Mouse (Mus musculus) heart, embryonic 12.5 days (tissue): ENCODE data around the gene Kalrn. TPM values are rescaled to one million over a fixed set of nuclear protein-coding genes. Genes with fewer than 3 reads are reported as not detected.

Experiments
- ATAC-seq: fragments of 200-750 bp; cut with Nextera tagmentation; 2 replicates; pipeline ENCODE4 v1.8.0; 2017; ENCODE audit warnings: moderate TSS enrichment, moderate library complexity; ENCODE audit not compliant: insufficient number of reproducible peaks, low FRiP score
- H3K27ac ChIP-seq: fragments of 300-500 bp; sonication (generic); 2 replicates; pipeline ENCODE4 v1.5.1; 2016; ENCODE audit warnings: mild to moderate bottlenecking, moderate library complexity; ENCODE audit not compliant: poor library complexity, severe bottlenecking
- H3K27me3 ChIP-seq: fragments of 300-500 bp; sonication (generic); replicated peaks from 2 replicates; pipeline ENCODE4 v1.6.1; 2016; ENCODE audit warnings: mild to moderate bottlenecking, moderate library complexity
- H3K36me3 ChIP-seq: fragments of 300-500 bp; sonication (generic); 2 replicates; pipeline ENCODE4 v1.6.1; 2016; ENCODE audit warnings: mild to moderate bottlenecking, moderate library complexity
- H3K4me1 ChIP-seq: fragments of 300-500 bp; sonication (generic); replicated peaks from 2 replicates; pipeline ENCODE4 v1.6.1; 2016; ENCODE audit warnings: mild to moderate bottlenecking
- H3K4me2 ChIP-seq: fragments of 300-500 bp; sonication (generic); 2 replicates; pipeline ENCODE4 v1.6.1; 2016; ENCODE audit warnings: mild to moderate bottlenecking, moderate library complexity
- H3K4me3 ChIP-seq: fragments of 300-500 bp; sonication (generic); 2 replicates; pipeline ENCODE4 v1.5.1; 2016; ENCODE audit warnings: mild to moderate bottlenecking
- H3K9ac ChIP-seq: fragments of 300-500 bp; sonication (generic); 2 replicates; pipeline ENCODE4 v1.6.1; 2016; ENCODE audit warnings: mild to moderate bottlenecking, moderate library complexity
- H3K9me3 ChIP-seq: fragments of 300-500 bp; sonication (generic); replicated peaks from 2 replicates; pipeline ENCODE4 v1.6.1; 2016; ENCODE audit warnings: mild to moderate bottlenecking, moderate library complexity
- WGBS: fragments of 180-500 bp; shearing (Covaris S2); methylation state at CpG from one replicate; pipeline ENCODE4 v1.1.7; 2016; 5-methylcytosine and 5-hydroxymethylcytosine counted together
- polyA plus RNA-seq: library from polyadenylated mRNA; unstranded; fragments of >200 nt; fragmentation: Nextera tagmentation; extraction: Ambion mirVana; gene quantifications from 2 replicates; pipeline ENCODE4 v1.2.1, GENCODE M21; 2016

Kalrn gene
- polyA plus RNA-seq, 1 experiment from 2014 or later = 29.3 TPM

DNA sequence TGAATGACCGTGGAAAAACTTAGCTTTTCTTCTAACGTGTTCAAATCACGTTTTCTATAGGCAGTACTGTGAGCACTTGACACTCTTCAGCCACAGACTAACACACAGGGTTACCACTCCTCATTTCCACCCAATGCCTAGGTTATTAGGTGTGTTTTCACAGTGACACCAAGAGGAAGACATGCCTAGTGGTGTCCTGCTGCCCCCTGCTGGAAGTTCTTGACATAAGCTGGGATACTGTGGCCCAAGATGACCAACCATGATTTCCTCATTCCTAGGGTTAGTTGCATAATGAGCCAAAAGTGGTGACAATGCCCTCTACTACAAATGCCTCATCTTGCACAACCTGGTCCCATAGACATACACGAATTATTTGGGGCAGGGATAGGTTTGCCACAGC lies 622.5 kb downstream of the Kalrn start:
- Histone ChIP-seq H3K9ac (no peak overlapping the region), H3K4me3 (no peak overlapping the region), H3K4me2 (no peak overlapping the region), H3K9me3 (no peaks in the 10 kb centered on the region), H3K27me3 (no peaks in the 10 kb centered on the region), H3K36me3 (peaks cover 56% of the 10 kb centered on the region), H3K27ac (no peak overlapping the region), H3K4me1 (peaks cover 9% of the 10 kb centered on the region)
- WGBS = 30% methylated on average over 4 of the region's 4 CpGs
- ATAC-seq = peak; percentile 46; the same call in 1 of the 2 replicates

DNA sequence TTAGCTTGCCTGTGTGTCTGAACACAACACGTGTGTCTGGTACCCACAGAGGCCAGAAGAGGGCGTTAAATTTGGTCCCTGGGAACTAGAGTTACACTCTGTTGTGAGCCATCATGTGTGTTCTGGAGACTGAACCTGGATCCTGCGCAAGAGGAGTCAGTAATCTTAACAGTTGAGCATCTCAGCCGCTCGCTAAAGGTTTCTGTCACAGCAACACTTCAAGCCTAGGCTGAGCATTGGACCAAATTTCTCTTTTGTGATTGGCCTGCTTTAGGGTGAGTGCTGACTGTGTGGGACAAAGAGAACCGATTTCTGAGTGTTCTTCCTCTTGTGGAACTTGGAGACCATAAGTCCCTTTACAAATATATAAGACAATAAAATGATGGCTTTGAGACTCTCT lies 622.9 kb downstream of the Kalrn start:
- 75% methylated on average over 6 of the region's 6 CpGs for WGBS
- Histone ChIP-seq H3K27ac (no peak overlapping the region), H3K9me3 (no peaks in the 10 kb centered on the region), H3K27me3 (no peaks in the 10 kb centered on the region), H3K4me1 (peaks cover 14% of the 10 kb centered on the region), H3K4me3 (no peak overlapping the region), H3K4me2 (no peak overlapping the region), H3K36me3 (peaks cover 52% of the 10 kb centered on the region), H3K9ac (no peak overlapping the region)
- ATAC-seq = no peak

DNA sequence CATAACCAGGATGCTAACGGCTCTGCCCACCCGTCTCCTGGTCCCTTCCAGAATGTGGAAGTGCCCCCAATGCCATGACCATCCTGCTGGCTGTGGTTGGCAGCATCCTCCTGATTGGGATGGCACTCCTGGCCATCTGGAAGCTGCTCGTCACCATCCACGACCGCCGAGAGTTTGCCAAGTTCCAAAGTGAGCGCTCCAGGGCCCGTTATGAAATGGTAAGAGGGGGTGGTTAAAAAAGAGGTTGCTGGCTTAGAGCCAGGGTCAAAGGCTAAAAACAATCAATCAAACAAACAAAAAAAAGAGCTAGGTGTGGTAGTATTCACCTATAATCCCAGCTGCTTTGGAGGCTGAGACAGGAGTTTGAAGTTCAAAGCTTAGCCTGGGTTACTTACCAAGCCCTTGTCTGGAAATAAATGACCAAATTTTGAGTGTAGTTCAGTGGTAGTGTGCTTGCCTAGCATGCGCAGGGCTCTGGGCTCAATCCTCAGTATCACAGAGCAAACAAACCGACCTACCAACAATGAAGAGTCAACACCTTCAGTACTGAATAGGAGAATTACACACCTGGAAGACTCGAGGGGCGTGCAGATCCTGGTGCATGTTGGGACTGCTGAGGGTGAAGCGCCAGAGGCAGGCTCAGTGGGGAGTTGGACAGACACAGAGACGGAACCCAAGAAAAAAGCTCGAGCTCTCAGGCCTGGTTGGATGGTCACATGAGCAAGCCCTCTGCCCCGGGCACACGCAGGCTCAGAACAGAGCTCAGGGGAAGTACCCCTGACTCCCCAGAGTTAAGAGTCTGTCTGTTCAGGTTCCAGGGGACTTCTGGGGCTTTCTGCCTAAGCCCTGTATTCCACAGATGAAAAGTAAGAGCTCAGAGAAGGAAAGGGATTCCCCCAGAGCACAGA lies 625.4 kb downstream of the Kalrn start:
- Histone ChIP-seq H3K4me2 (no peak overlapping the region), H3K9me3 (no peaks in the 10 kb centered on the region), H3K27ac (no peak overlapping the region), H3K9ac (no peak overlapping the region), H3K4me3 (no peak overlapping the region), H3K4me1 (peaks cover 37% of the 10 kb centered on the region), H3K27me3 (no peaks in the 10 kb centered on the region), H3K36me3 (peaks cover 29% of the 10 kb centered on the region)
- ATAC-seq = no peak
- WGBS = 87% methylated on average over 17 of the region's 17 CpGs

DNA sequence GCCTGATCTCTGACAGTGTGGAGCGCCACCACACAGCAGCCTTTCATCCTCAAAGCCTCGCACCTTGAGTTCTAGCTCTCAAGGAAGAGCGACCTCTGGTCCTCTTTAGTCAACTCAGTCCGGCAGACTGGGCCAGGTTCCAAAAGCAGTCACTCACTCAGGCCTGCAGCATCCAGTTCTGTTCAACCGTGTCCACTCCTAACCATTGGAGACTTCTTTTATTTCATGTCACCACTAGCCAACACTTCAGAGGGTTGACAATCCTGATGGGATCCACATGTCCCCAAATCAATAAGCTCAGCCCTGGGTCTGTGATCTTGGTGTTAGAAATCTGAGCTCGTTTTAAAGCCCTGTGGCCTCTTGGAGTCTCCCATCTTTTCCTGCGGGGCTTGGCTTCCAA lies 627.3 kb downstream of the Kalrn start:
- no peaks in the 10 kb centered on the region for H3K9me3 ChIP-seq
- WGBS = 50% methylated on average over 7 of the region's 7 CpGs
- ATAC-seq = no peak
- peaks cover 24% of the 10 kb centered on the region for H3K36me3 ChIP-seq
- no peaks in the 10 kb centered on the region for H3K27me3 ChIP-seq
- no peak overlapping the region for H3K4me2 ChIP-seq
- H3K27ac ChIP-seq = peak overlapping the region; percentile 13; the same call in 1 of the 2 replicates
- peaks cover 56% of the 10 kb centered on the region for H3K4me1 ChIP-seq
- no peak overlapping the region for H3K4me3 ChIP-seq
- no peak overlapping the region for H3K9ac ChIP-seq

DNA sequence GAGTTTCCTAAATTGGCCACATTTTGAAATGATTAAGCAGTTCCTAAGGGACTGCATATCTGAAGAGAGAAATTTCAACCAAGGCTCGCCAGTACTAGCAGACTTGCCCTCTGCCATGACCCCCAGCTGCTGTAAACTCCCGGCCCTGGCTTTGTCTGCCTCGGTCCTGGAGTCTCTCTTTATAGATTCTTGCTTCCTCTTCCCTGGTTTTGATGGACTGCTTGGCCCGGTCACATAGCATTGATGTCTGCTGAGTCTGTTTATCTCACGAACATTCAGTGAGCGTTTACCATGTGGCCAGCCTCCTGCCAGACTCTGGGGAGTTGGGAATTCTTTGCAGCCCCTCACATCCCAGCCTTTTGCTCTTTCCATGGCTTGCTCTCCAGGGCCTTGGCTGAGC lies 628.6 kb downstream of the Kalrn start:
- Histone ChIP-seq H3K27ac (peak overlapping the region; percentile 31; the same call in 1 of the 2 replicates), H3K9me3 (no peaks in the 10 kb centered on the region), H3K9ac (no peak overlapping the region), H3K4me3 (no peak overlapping the region), H3K4me2 (no peak overlapping the region), H3K4me1 (peaks cover 68% of the 10 kb centered on the region), H3K27me3 (no peaks in the 10 kb centered on the region), H3K36me3 (peaks cover 24% of the 10 kb centered on the region)
- no peak for ATAC-seq
- WGBS = 15% methylated on average over 6 of the region's 6 CpGs

DNA sequence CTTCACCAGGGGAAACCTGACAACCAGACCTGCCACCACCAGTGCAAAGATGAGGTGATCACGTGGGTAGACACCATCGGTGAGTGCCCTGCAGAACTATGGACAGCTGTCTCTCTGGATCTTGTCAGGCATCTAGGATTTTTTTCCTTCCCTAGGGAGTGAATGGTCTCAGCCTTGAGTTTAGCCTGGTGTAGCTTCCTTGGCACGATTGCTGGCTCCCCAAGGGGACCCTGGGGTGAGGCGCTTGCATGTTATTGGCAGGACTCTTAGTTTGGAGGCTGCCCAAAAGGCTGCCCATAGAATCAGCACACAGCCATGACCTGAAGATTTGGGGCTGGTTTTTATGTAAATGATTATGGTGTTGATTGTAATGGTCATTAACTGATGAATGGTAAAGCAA lies 629.2 kb downstream of the Kalrn start:
- H3K4me1 ChIP-seq = peaks cover 75% of the 10 kb centered on the region
- no peaks in the 10 kb centered on the region for H3K9me3 ChIP-seq
- H3K27me3 ChIP-seq = no peaks in the 10 kb centered on the region
- no peak overlapping the region for H3K4me2 ChIP-seq
- no peak overlapping the region for H3K9ac ChIP-seq
- H3K4me3 ChIP-seq = no peak overlapping the region
- WGBS = 73% methylated on average over 4 of the region's 4 CpGs
- no peak overlapping the region for H3K27ac ChIP-seq
- ATAC-seq = no peak
- H3K36me3 ChIP-seq = peaks cover 20% of the 10 kb centered on the region

DNA sequence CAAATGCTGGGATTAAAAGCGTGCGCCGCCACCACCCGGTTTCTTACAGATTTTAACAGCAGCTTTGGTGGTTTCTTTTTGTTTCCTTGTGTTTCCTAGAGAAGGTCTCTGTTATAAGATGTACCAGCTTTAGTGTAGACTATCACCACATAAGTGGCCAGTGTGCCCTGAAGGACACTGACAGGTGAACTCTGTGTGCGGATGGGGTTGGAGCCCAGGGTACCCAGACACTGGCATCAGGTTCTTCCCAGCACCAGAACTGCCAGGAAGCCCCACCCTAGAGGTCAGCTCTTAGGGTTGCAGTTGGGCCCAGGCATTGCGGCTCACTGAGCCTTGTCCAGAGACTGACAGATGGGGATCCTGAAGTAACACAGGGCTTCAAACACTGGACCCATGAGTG lies 629.9 kb downstream of the Kalrn start:
- Histone ChIP-seq H3K9ac (no peak overlapping the region), H3K4me1 (peaks cover 82% of the 10 kb centered on the region), H3K36me3 (peaks cover 13% of the 10 kb centered on the region), H3K27me3 (no peaks in the 10 kb centered on the region), H3K9me3 (no peaks in the 10 kb centered on the region), H3K27ac (no peak overlapping the region), H3K4me3 (no peak overlapping the region), H3K4me2 (no peak overlapping the region)
- 92% methylated on average over 6 of the region's 6 CpGs for WGBS
- ATAC-seq = no peak

DNA sequence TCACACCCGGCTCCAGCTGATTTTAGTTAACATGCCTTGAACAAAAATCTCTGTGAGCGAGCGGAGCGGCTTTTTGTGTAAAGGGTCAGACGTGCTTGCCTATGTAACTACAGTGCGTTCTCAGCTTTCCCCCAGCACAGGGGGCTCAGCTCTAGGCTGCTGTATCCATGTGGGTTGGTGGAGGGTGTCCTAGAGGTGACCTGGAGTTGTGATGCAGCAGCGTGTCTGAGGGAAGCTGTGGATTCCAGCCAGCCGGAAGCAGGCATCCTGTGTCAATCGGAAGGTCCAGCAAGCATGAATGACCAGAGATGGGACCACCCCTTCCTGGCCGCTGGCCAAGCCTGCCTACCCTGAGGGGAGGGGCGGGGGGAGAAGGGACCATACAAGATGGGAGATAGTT lies 631.0 kb downstream of the Kalrn start:
- H3K36me3 ChIP-seq = peaks cover 7% of the 10 kb centered on the region; the same call in 1 of the 2 replicates
- H3K4me2 ChIP-seq = no peak overlapping the region
- H3K4me1 ChIP-seq = peaks cover 92% of the 10 kb centered on the region
- no peak overlapping the region for H3K9ac ChIP-seq
- no peak overlapping the region for H3K4me3 ChIP-seq
- ATAC-seq = no peak
- no peaks in the 10 kb centered on the region for H3K27me3 ChIP-seq
- 51% methylated on average over 11 of the region's 11 CpGs for WGBS
- H3K9me3 ChIP-seq = no peaks in the 10 kb centered on the region
- H3K27ac ChIP-seq = peak overlapping the region; percentile 89

DNA sequence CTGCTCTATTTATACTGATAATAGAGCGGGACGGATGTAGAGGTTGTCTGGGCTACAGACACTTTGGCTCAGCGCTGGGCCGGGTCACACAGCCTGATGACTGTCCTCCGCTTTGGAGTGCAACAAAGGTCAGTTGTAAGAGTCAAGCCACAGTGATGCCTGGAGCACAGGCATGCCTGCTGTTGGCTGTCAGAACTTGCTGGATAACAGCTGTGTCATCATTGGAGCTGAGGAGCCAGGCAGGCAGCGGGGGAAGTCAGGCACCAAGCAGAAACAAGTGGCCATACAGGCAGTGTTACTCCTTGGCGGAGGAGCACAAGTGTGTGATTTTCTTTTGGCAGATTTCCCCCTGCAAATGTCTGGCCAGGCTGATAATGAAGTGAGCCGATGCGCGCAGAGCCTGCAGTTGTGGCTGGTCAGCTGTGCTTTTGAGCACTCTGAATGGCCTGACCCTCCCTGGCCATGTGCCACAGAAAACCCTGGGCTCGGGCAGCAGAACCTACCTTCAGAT lies 632.0 kb downstream of the Kalrn start:
- Histone ChIP-seq H3K9me3 (no peaks in the 10 kb centered on the region), H3K27me3 (no peaks in the 10 kb centered on the region), H3K27ac (peak overlapping the region; percentile 89), H3K4me3 (no peak overlapping the region), H3K36me3 (0 out of 2 replicates have a peak, but pooled peaks cover 2% of the 10 kb centered on the region), H3K4me2 (0 out of 2 replicates have a peak overlapping the region, but pooled peaks have one; percentile 29), H3K4me1 (peaks cover 97% of the 10 kb centered on the region), H3K9ac (peak overlapping the region; percentile 44; the same call in 1 of the 2 replicates)
- WGBS = 10% methylated on average over 11 of the region's 11 CpGs
- peak; percentile 54 for ATAC-seq

DNA sequence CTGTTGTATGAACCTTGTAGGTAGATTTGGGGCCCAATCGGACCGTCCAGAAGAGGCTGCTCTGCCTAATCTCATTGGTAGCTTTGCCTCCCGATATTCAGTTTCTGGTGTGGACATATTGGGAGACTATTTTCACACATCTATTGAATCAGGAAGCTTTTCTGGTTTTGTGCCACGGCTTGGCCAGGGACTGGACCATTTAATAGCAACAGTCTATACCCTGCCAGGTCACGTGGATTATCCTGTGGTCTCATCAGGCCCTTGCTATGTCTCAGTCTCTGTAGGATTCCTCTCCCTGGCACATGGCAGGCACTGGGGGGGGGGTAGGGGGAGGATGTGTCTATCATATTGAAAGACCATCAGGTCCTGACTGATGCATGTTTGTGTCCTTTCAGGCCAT lies 633.2 kb downstream of the Kalrn start:
- peaks cover 84% of the 10 kb centered on the region for H3K4me1 ChIP-seq
- H3K27ac ChIP-seq = peak overlapping the region; percentile 89
- no peaks in the 10 kb centered on the region for H3K9me3 ChIP-seq
- peak overlapping the region; percentile 32; the same call in 1 of the 2 replicates for H3K9ac ChIP-seq
- no peak overlapping the region for H3K4me2 ChIP-seq
- WGBS = 75% methylated on average over 5 of the region's 5 CpGs
- no peaks in the 10 kb centered on the region for H3K27me3 ChIP-seq
- 0 out of 2 replicates have a peak, but pooled peaks cover 2% of the 10 kb centered on the region for H3K36me3 ChIP-seq
- ATAC-seq = no peak
- H3K4me3 ChIP-seq = no peak overlapping the region

DNA sequence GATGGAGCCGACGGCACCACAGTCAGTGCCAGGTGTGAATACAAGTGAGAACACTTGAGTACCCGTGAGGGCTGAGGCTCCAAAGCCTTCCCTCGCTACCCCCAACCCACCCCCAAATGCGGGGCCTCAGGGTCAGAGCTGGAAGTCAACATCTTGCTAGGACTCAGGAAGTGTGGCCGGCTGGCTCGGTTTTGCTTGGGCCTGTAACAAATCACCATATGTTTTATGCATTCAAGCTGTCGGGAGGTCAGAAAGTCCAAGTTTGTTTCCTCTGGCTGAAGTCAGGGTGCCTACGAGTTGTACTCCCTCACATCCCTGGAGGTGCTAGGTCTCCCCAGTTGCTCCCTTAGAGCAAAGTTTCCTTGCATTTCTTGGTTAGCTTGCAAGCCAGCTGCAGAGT lies 633.7 kb downstream of the Kalrn start:
- no peaks in the 10 kb centered on the region for H3K9me3 ChIP-seq
- no peaks in the 10 kb centered on the region for H3K27me3 ChIP-seq
- WGBS = 49% methylated on average over 9 of the region's 9 CpGs
- H3K9ac ChIP-seq = peak overlapping the region; percentile 32; the same call in 1 of the 2 replicates
- no peak for ATAC-seq
- H3K36me3 ChIP-seq = 0 out of 2 replicates have a peak, but pooled peaks cover 2% of the 10 kb centered on the region
- peak overlapping the region; percentile 89 for H3K27ac ChIP-seq
- H3K4me1 ChIP-seq = peaks cover 82% of the 10 kb centered on the region
- H3K4me2 ChIP-seq = no peak overlapping the region
- H3K4me3 ChIP-seq = no peak overlapping the region
